Mouse (Mus musculus): ENCODE results near the gene Hoxd11.
A peak's percentile ranks its signal among the peaks of the same experiment; 100 is the strongest.

The Hoxd11 gene

GRCm38 (mm10) chr2:74695813-74696430, 16.6 kb downstream of the Hoxd11 start:
- no peak for DNase-seq (ENCODE audit: low spot score)

- DNase-seq (ENCODE audit: low spot score): no peak
These were observed 17.3 kb downstream of the Hoxd11 start for GRCm38 (mm10) chr2:74696442-74697335.

DNA sequence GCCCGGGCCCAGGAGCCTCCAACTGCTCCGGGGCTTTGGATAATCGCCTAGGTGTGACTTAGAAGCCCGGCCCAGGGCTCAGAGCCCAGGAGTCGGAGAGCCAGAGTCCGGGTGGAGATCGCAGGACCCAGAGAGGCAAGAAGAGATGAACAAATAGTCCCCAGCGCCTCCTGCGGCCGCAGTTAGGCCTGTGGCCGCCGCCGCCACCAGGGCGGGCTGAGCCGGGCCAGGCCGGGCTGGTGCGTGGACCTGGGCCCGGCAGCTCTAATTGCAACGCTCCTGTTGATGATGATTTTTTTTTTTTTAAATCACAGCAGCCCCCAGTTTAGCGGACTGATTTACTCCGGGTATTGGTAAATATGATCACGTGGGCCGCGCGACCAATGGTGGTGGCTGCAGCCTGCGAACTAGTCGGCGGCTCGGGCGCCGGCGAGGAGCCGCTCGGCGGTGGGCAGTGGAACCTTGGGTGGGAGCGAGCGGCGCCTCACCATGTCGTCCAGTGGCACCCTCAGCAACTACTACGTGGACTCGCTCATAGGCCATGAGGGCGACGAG, 18.3 kb downstream of the Hoxd11 start, which contains the start of gene Hoxd9:
TSS of gene Hoxd9 (plus strand) at position 161 of the 555 bp plus-strand sequence.
- no peak for DNase-seq (ENCODE audit: low spot score)

DNA sequence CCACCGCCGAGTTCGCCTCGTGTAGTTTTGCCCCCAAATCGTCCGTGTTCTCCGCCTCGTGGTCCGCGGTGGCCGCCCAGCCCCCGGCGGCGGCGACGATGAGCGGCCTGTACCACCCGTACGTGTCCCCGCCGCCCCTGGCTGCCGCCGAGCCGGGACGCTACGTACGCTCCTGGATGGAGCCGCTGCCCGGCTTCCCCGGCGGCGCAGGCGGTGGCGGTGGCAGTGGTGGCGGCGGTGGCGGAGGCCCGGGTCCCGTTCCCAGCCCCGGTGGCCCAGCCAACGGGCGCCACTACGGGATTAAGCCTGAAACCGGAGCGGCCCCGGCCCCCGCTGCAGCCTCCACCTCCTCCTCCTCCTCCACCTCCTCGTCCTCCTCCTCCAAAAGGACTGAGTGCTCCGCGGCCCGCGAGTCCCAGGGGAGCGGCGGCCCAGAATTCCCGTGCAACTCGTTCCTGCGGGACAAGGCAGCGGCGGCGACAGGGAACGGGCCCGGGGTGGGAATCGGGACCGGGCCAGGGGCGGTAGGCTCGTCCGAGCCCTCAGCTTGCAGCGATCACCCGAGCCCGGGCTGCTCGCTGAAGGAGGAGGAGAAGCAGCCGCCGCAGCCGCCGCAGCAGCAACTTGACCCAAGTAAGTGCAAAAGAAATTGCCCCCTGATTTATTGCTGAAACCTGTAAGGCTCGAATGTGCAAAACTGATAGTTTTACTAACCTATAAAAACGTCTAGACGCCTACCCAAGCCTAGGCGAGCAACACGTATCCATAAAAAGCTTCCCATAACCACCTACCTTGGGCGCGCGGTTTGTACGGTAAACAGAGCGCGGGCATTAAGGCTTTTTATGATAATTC, 19.1 kb downstream of the Hoxd11 start:
- DNase-seq (ENCODE audit: low spot score): no peak

DNA sequence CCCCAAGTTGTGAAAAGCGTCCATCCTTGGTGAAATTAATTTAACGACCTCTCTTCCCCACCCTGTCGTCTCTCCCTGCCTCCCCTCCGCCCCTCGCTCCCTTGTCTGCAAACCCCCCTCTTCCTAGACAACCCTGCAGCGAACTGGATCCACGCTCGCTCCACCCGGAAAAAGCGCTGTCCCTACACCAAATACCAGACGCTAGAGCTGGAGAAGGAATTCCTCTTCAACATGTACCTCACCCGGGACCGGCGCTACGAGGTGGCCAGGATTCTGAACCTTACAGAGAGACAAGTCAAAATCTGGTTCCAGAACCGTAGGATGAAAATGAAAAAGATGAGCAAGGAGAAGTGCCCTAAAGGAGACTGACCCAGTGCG, 19.7 kb downstream of the Hoxd11 start:
- DNase-seq (ENCODE audit: low spot score): no peak

- DNase-seq (ENCODE audit: low spot score): no peak
These were observed 20.5 kb downstream of the Hoxd11 start for GRCm38 (mm10) chr2:74699664-74700545.

- no peak for DNase-seq (ENCODE audit: low spot score)
These were observed 21.3 kb downstream of the Hoxd11 start for GRCm38 (mm10) chr2:74700546-74701112.

DNA sequence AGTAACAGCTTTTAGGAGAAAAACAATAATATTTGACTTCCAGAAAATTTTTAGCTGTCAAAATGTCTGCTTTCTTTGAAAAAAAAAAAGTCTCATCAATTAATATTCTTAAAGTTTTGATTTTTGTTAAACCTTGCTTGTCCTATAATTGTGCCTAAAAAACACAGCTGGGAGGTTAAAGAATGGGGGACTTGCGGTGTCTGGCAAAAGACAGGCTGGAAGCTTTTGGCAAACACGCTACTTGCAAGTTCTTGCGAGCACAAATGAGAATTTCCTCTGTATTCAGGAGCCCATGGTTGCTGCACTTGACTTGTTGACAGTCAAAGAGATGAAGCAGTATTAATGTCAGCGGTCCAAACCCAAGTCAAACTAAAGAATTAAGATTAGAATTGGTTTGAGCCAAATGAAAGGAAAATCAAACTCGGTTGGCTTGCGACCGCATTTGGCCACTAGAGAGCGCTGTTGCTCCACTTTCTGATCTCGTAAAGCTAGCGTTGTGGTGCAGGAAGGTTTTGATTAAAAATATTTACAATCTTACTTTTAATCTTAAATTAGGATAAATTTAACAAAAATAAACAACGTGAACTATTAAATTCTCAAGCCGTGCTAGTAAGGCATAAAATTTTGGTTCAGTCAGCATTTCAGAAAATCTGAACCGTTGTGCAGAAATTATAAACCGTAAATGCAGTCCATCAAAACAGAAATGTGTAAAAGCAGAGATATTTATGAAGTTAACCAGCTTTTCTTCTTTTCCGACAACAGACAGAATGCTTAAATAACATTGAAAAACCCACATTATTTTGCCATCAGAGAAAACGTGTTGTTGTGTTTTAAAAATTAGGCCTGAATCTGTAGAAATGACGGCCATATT, 22.8 kb downstream of the Hoxd11 start:
- peak; percentile 93 for DNase-seq (ENCODE audit: low spot score)

DNA sequence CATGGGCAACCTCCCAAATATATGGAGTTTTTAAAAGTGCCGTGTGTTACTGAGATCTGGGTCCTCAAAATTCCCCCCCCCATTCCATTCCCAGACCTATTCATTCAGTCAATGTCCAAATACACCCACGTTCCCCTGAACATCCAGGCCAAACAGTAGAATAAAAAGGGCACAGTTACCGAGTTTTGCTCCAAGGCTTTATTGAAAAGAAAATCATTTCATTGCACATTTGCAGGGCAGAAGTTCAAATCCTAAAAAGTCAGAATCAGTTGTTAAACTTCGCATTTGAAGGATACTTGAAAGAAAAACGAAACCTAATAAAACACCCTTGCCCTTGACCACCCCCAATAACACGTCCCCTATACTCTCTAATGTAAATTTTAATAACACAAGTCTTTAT, 23.5 kb downstream of the Hoxd11 start:
- no peak for DNase-seq (ENCODE audit: low spot score)

GRCm38 (mm10) chr2:74703317-74703716, 24.0 kb downstream of the Hoxd11 start:
- no peak for DNase-seq (ENCODE audit: low spot score)

- DNase-seq (ENCODE audit: low spot score): no peak
These were observed 24.5 kb downstream of the Hoxd11 start for GRCm38 (mm10) chr2:74703720-74704392.

DNA sequence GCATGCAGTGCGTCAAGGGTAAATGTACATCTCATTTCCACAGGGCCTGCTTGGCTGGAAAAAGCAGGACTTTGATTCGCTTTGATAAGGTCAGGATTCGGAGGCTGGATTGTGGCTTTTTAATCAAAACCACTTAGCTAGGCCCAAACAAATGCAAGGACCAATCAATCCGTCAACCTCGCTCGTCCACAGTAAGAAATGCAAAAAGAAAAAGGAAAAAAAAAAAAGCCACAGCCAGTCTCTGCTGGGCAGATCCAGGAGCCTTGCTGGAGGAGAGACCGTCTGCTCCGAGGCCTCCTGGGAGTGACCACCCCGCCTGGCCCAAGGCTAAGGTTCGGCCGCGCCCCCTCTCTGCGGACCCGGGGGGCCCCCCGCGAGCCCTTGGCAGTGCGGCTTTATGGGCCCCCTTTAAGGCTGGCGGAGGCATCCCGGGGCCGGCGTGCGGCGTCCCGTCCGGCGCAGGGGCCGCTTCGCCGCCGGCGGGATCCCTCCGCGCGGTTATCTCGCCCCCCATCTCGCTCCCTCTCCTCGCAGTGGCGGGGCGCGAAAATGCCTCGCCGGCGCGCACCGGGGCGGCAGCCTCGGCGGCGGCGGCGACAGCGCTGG, 25.1 kb downstream of the Hoxd11 start, which contains the start of gene Hoxd8:
TSS of gene Hoxd8 (plus strand) at position 223 of the 606 bp plus-strand sequence.
- no peak for DNase-seq (ENCODE audit: low spot score)

DNA sequence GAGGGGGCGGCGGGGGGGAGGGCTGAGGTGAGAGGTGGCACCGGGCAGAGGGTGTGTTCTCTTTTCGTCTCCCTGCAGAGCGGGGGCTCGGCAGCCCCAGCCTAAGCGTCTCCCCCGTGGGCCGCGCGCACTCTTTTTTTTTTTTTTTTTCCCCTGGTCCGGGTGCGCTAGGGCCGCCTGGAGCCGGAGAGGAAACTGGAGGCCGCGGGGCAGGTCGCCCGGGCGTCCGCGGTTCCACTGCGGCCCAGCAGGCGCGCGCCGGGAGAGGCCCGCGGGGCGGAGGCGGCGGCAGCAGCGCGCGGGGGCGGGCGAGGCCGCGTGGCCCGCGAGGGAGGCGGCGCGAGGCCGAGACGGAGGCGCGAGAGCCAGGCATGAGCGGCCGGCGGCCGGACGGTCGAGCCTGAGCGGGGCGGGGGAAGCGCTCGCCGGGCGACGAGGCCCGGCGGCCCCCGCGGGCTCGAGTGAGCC, 25.7 kb downstream of the Hoxd11 start:
- DNase-seq (ENCODE audit: low spot score): no peak

DNA sequence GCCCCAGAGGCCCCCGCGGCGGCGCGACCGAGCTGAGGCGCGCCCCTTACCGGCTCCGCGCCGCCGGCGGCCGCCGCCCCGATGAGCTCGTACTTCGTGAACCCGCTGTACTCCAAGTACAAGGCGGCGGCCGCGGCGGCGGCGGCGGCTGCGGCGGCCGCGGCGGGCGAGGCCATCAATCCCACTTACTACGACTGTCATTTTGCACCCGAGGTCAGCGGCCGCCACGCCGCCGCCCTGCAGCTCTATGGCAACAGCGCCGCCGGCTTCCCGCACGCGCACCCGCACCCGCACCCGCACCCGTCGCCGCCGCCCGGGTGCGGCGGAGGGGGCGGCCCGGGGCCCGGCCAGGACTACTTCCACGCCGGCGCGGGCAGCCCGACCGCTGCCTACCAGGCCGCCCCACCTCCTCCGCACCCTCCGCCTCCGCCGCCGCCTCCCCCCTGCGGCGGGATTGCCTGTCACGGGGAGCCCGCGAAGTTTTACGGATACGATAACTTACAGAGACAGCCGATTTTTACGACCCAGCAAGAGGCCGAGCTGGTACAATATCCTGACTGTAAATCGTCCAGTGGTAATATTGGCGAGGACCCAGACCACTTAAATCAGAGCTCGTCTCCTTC, 26.2 kb downstream of the Hoxd11 start:
- DNase-seq (ENCODE audit: low spot score): no peak

DNA sequence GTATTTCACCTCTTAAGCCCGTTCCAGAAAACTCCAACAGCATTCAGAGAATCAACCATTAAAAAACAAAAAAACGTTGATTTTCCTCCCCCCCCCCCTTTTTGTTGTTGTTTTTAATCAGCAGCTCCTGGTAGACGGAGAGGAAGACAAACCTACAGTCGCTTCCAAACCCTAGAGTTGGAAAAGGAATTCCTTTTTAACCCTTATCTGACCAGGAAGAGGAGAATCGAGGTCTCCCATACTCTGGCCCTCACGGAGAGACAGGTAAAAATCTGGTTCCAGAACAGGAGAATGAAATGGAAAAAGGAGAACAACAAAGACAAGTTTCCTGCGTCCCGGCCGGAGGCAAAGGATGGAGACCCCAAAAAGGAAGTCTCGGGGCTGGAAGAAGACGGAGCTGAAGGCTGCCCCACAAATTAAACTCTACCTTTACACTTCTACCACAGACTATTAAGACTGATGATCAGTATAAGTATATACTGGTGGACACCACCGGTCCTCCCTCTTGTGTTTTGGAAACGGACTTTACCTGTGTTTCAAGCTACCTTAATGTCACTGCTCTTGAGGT, 27.1 kb downstream of the Hoxd11 start:
- no peak for DNase-seq (ENCODE audit: low spot score)

DNA sequence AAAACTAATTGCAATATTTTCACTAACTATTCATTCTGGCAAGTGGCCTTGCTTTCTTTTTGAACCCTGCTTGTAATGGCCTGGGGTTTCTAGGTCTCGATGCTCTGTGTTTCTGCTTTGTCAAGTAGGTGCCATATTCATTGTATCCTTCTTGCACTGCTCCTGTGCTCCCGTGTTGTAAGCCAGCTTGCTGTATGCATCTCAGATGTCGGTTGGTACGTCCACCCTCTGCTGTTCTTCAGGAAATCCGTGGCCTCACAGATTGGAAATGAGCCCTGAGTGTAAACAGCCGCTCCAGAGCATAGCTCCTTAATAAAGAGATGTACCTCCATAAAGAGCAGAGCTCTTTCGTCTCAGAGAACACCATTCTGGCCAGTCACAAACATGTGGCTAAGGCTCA, 28.2 kb downstream of the Hoxd11 start:
- DNase-seq (ENCODE audit: low spot score): no peak

- DNase-seq (ENCODE audit: low spot score): no peak
These were observed 29.3 kb downstream of the Hoxd11 start for GRCm38 (mm10) chr2:74708676-74709075.

Data from embryo, embryonic 10.5 days (tissue).